Mouse (Mus musculus): ENCODE data around the gene Tmprss15.

- TF ChIP-seq MAZ (IDR thresholded peaks at IDR 0.05; ENCODE audit: low read depth, low read length) (no peak), CTCF (IDR thresholded peaks at IDR 0.05 in 2 of 3, conservative IDR thresholded peaks at IDR 0.05 in 1 of 3; ENCODE audit: control insufficient read depth in 1 of 3, insufficient read depth in 1 of 3, low read depth in 2 of 3, low read length in 3 of 3, poor library complexity in 1 of 3, severe bottlenecking in 1 of 3) (no peak), GATA1 (IDR thresholded peaks at IDR 0.05; ENCODE audit: low read depth, low read length) (no peak)
These were observed 159.4 kb downstream of the Tmprss15 start for GRCm38 (mm10) chr16:78931287-78932025.

Data from MEL (cell line).